Mouse (Mus musculus): Measurements from ENCODE around the gene Cyp17a1. TPM values are rescaled to one million over a fixed set of nuclear protein-coding genes. Genes with fewer than 3 reads are reported as not detected.
A peak's percentile ranks its signal among the peaks of the same experiment; 100 is the strongest.

Cyp17a1 gene
- polyA plus RNA-seq, 1 experiment from 2014 or later: not detected

DNA sequence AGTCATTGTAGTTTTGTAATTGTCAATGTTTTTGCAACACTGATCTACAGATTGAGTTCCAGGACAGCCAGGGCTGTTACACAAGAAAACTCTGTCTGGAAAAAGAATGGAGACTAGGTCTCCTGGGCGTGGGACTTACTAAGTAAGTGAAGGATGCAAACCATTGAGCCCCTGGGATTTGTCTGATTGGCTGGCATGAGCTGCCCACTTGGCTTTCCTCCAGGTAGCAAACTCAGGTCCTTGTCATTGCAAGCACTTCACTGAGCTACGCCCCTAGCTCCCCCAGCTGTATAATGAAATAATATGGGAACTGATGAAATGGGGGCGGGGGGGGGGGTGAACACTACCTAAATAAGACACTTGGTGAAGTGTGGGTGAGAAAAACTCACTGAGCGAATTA is 20.2 kb upstream of the Cyp17a1 start:
- no peak overlapping the region for H3K27ac ChIP-seq
- WGBS (ENCODE audit: missing documents): 95% methylated on average over 4 of the region's 4 CpGs
- no peak overlapping the region for H3K4me3 ChIP-seq (ENCODE audit: inconsistent target)
- H3K79me2 ChIP-seq (ENCODE audit: inconsistent target): peaks cover 5% of the 10 kb centered on the region; the same call in 1 of the 2 replicates
- H3K36me3 ChIP-seq (ENCODE audit: inconsistent target): no peaks in the 10 kb centered on the region

DNA sequence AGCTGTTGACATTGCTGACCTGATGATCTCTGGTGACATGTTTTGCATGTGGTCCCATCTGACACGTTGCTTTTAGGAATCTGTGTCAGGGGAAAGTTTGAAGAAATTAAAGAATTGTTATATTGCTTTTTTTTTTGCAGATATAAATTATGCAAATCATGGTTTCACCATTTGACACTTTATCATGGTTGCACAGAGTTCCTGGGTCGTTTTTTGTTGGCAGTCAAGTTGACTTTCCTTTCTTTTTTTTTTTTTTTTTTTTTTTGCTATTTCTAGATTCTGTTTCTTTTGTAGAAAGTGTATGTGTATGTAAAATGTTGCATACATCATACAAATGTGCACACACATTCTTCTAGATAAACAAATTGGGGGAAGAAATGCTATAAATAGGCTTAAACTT is 18.1 kb upstream of the Cyp17a1 start:
- H3K36me3 ChIP-seq (ENCODE audit: inconsistent target): no peaks in the 10 kb centered on the region
- no peak overlapping the region for H3K4me3 ChIP-seq (ENCODE audit: inconsistent target)
- 51% methylated on average over 2 of the region's 2 CpGs for WGBS (ENCODE audit: missing documents)
- H3K79me2 ChIP-seq (ENCODE audit: inconsistent target): peaks cover 5% of the 10 kb centered on the region; the same call in 1 of the 2 replicates
- no peak overlapping the region for H3K27ac ChIP-seq

DNA sequence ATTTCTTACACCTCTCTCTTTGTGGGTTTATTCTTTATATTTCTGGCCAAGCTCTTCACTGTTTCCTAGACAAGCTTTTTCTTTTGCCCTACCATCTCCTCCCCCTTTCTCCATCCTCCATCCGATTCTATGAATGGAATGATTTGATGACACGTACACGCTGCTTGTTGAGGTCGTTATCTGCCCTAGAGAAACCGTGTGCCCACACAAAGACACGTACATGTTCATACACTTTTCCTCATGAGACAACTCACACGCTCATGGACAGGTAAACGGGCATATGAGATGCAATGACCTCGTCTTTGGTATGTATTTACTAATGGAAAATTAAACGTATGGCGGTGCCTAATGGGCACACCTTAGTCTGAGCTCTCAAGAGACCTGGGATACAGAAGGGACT is 17.4 kb upstream of the Cyp17a1 start:
- peaks cover 5% of the 10 kb centered on the region; the same call in 1 of the 2 replicates for H3K79me2 ChIP-seq (ENCODE audit: inconsistent target)
- WGBS (ENCODE audit: missing documents): 83% methylated on average over 11 of the region's 11 CpGs

DNA sequence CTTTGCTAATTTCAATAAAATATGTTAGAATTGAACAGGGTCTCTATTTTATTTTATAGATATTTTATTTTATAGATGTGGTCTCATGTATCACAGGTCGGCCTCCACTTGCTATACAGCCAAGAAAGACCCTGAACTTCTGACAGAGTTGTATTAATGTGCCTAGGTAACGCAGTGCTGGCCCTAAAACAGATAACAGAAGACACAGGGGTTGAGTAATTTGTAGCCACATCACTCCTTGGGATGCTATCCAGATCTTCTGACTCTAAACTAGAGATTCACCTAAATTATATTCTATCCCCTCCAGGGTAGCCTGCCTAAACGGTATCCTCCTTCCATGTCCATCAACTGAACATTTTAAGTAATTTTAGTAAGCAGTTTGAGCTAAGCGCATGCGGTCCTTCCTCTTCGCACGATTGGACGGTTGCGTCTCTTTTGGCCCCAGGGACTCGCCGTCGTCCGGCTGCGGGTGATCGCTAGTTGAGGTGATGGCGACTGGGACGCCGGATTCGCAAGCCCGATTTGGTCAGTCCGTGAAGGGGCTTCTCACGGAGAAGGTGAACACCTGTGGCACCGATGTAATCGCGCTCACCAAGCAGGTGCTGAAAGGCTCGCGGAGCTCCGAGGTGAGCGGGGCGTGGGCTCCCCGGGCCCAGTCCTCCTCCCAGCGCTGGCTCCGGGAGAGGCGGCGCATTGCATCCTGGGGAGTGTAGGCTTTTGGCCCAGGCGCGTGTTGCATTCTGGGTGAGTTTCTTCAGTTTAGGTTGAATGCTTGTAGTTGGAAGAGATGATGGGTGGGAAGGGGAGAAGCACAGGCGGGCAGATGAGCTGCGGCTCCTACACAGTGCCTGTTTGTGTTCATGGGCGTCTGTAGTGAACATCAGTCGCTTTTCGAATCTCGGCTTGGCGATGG is 16.7 kb upstream of the Cyp17a1 start, which contains the start of gene Borcs7:
Borcs7 (plus strand) TSS at position 447 of the 913 bp plus-strand sequence.
- WGBS (ENCODE audit: missing documents): 8% methylated on average over 29 of the region's 44 CpGs
- Histone ChIP-seq H3K4me3 (ENCODE audit: inconsistent target) (peak within 1 kb of the TSS; percentile 42), H3K27ac (peak within 1 kb of the TSS; percentile 64)

More for the DNA sequence above, 17.4 kb upstream of the Cyp17a1 start:
- H3K27ac ChIP-seq: 0 out of 2 replicates have a peak overlapping the region, but pooled peaks have one; percentile 64
- H3K36me3 ChIP-seq (ENCODE audit: inconsistent target): no peaks in the 10 kb centered on the region
- H3K4me3 ChIP-seq (ENCODE audit: inconsistent target): peak overlapping the region; percentile 42

DNA sequence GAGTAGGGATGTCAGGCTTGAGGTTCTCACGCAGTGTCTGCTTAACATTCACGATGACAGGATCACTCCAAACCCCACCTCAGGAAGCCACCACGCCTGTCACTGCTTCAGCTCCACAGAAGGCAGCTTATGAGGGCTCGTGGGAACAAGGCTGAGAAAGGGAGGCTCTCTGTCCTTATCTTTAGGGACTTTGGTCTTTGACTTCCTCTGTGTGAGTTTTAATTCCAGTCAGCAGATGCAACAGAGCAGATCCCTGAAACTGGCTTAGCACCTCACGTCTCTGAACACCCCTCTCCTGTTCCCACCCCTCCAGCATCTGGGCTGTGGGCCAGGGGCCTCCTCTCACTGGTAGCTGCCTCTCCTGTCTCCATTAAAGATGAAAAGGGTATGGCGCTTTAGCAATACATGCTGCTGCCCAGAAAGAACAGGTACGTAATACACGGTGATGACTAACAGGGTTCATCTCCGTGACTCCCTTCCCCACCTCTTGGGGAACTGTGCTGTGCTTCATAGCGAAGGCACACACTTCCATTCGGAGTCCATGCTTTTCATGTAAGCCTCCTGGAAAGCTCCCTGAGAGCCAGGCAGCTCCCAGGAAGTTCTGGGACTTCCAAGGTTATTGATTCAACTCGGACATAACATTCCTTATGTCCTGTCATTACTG is 6.9 kb upstream of the Cyp17a1 start:
- H3K4me3 ChIP-seq (ENCODE audit: inconsistent target): no peak overlapping the region
- WGBS (ENCODE audit: missing documents): 60% methylated on average over 12 of the region's 12 CpGs
- no peak overlapping the region for H3K27ac ChIP-seq
- H3K79me2 ChIP-seq (ENCODE audit: inconsistent target): no peaks in the 10 kb centered on the region
- no peaks in the 10 kb centered on the region for H3K36me3 ChIP-seq (ENCODE audit: inconsistent target)

More for the DNA sequence above, 16.7 kb upstream of the Cyp17a1 start, which contains the start of gene Borcs7:
- no peaks in the 10 kb centered on the region for H3K36me3 ChIP-seq (ENCODE audit: inconsistent target)
- H3K79me2 ChIP-seq (ENCODE audit: inconsistent target): peaks cover 5% of the 10 kb centered on the region; the same call in 1 of the 2 replicates

DNA sequence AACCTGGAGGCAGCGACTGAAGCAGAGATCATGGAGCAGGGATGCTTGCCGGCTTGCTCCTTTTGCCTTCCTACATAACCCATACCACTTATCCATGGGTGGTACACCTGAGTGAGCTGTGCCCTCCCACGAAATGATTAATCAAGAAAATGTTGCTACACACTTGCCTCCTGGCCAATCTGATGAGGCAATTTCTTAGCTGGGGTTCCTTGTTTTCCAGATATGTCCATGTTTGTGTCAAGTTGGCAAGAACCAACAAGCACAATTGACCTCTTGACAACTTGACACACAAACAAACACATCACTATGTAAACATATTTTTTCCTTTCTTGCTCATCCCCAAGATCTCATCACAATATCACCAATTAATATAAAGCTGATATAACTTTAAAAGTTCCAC is 2.7 kb upstream of the Cyp17a1 start:
- WGBS (ENCODE audit: missing documents): 88% methylated on average over 3 of the region's 3 CpGs

DNA sequence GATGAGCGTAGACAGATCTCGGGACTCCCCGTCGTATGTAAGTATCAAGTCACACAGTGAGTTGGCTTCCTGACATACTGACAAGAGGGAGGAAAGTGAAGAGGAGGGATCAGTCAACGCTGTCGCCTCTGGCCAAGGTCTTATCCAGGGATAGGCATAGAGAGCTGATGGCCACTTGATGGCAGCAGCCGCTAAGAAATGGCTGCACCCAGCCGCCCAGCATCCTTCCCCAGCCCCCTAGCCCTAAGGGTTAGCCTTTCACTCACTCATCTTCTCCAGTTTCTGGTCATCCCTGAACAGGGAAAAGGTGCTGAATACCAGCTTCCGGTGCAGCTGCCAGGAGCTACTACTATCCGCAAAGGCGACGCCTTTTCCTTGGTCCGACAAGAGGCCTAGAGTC is 2.3 kb downstream of the Cyp17a1 start:
- H3K27ac ChIP-seq: no peak overlapping the region
- H3K79me2 ChIP-seq (ENCODE audit: inconsistent target): no peaks in the 10 kb centered on the region
- H3K4me3 ChIP-seq (ENCODE audit: inconsistent target): no peak overlapping the region
- 47% methylated on average over 13 of the region's 13 CpGs for WGBS (ENCODE audit: missing documents)
- no peaks in the 10 kb centered on the region for H3K36me3 ChIP-seq (ENCODE audit: inconsistent target)

More for the DNA sequence above, 2.7 kb upstream of the Cyp17a1 start:
- Histone ChIP-seq H3K4me3 (ENCODE audit: inconsistent target) (no peak overlapping the region), H3K36me3 (ENCODE audit: inconsistent target) (no peaks in the 10 kb centered on the region), H3K27ac (no peak overlapping the region), H3K79me2 (ENCODE audit: inconsistent target) (no peaks in the 10 kb centered on the region)

DNA sequence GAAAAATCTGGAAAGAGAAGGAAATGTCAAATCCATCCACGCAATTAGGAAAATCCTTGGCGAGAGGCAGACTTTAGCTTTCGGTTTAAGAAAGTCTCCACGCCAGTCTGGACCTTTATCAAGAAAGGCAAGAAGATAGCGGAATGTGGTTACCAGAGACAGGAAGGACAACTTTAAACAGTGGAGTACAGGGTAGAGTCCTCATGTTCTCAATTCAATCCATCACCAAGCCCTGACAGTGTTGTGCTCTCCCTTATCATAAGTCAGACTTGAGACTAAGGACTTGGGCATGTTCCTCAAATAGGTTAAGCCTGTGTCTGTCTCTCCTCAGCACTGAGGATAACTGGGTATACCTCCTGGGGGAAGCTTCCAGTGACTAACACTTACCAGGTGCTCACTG is 3.2 kb downstream of the Cyp17a1 start:
- no peaks in the 10 kb centered on the region for H3K36me3 ChIP-seq (ENCODE audit: inconsistent target)
- H3K79me2 ChIP-seq (ENCODE audit: inconsistent target): no peaks in the 10 kb centered on the region
- H3K4me3 ChIP-seq (ENCODE audit: inconsistent target): no peak overlapping the region
- no peak overlapping the region for H3K27ac ChIP-seq
- 69% methylated on average over 5 of the region's 5 CpGs for WGBS (ENCODE audit: missing documents)

DNA sequence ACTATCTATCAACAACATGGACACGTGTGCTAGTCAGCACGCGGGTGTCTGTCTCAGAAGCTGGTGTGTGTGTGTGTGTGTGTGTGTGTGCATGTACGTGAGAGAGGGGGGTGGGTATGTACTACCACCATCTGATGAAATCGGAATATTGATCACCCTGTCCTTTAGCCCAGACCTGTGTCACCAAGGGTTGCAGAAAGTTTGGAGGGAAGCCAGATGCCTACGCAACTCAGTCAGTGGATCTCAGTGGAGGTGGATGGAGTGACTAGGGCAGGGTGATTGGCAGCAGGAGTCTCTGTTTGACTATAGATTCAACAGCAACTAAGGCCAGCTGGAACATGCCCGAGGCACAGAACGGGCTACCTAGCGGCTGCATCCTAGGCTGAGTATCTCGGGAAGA is 4.7 kb downstream of the Cyp17a1 start:
- Histone ChIP-seq H3K79me2 (ENCODE audit: inconsistent target) (no peaks in the 10 kb centered on the region), H3K27ac (no peak overlapping the region), H3K36me3 (ENCODE audit: inconsistent target) (no peaks in the 10 kb centered on the region), H3K4me3 (ENCODE audit: inconsistent target) (no peak overlapping the region)
- WGBS (ENCODE audit: missing documents): 93% methylated on average over 10 of the region's 10 CpGs

DNA sequence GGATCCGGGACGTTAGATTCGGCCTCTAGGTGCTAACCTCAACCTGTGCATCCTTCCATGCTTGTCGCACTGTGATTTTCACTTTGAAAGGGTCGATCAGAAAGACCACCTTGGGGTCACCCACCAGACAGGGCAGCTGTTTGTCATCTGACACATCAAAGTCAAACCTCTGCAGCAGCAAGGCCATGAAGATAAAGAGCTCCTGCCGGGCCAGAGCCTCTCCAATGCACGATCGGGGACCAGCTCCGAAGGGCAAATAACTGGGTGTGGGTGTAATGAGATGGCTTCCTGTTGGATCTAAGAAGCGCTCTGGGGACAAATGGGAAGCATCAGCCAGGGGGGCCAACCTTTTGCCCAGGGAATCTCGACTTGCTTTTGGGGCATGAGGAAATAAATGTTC is 5.7 kb downstream of the Cyp17a1 start:
- Histone ChIP-seq H3K79me2 (ENCODE audit: inconsistent target) (no peaks in the 10 kb centered on the region), H3K27ac (no peak overlapping the region), H3K36me3 (ENCODE audit: inconsistent target) (no peaks in the 10 kb centered on the region), H3K4me3 (ENCODE audit: inconsistent target) (no peak overlapping the region)
- 81% methylated on average over 11 of the region's 11 CpGs for WGBS (ENCODE audit: missing documents)

DNA sequence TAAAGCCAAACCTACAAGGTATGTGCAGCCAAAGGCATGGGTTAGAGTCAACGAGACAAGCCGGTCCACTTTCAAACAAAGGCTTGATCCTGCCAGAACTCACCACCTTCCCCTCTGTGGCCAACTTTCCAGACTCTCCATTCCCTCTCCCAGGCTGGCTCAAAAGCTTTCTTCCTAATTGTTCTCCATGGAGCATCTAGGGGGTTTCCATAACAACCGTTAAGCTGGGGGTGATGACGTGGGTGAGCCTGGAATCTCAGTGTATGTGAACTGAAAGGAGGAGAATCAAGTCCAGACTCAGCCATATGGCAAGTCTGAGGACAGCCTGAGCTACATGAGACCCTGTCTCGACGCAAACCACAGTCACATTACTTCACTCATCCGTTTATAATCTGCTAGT is 7.5 kb downstream of the Cyp17a1 start:
- Histone ChIP-seq H3K79me2 (ENCODE audit: inconsistent target) (no peaks in the 10 kb centered on the region), H3K27ac (no peak overlapping the region), H3K36me3 (ENCODE audit: inconsistent target) (no peaks in the 10 kb centered on the region), H3K4me3 (ENCODE audit: inconsistent target) (no peak overlapping the region)
- 84% methylated on average over 7 of the region's 7 CpGs for WGBS (ENCODE audit: missing documents)

DNA sequence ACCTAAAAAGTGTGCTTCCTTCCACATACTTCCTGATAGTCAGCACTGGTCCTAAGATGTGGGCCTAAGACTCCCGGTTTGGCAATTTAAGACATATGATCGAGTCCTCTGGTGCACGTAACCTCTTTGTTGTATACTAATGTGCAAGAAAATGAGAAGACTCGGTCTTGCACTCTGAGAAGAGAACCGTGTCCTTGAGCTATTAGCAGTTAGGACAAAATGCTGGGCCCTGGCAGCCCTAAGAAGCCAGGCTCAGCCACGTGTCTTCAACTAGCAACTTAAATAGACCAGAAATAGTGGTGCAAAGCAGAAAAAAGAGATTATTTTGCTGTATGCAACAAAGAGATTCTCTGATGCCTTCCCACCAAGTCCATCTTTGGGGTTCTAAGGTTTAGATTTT is 10.2 kb downstream of the Cyp17a1 start:
- 82% methylated on average over 6 of the region's 6 CpGs for WGBS (ENCODE audit: missing documents)
- Histone ChIP-seq H3K79me2 (ENCODE audit: inconsistent target) (no peaks in the 10 kb centered on the region), H3K4me3 (ENCODE audit: inconsistent target) (no peak overlapping the region), H3K36me3 (ENCODE audit: inconsistent target) (no peaks in the 10 kb centered on the region), H3K27ac (no peak overlapping the region)

DNA sequence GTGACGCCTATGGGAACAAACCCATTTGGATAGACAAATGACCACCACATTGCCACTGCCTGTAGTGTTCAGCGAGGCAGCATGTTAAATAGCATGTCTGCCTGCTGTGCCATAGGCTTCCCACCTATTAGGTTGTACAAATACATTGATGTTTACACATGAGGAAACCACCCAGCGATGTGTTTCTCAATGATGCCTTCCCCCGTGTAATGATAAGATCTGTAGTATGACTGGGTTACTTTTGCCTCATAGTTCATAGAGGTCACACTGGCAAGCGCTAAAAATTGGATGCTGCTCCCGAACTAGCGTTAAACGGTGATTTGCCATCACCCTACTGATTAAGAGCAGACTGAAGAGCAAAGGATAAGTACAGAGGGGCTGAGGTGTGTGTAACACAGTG is 10.8 kb downstream of the Cyp17a1 start:
- Histone ChIP-seq H3K79me2 (ENCODE audit: inconsistent target) (no peaks in the 10 kb centered on the region), H3K36me3 (ENCODE audit: inconsistent target) (no peaks in the 10 kb centered on the region), H3K4me3 (ENCODE audit: inconsistent target) (no peak overlapping the region), H3K27ac (no peak overlapping the region)
- 69% methylated on average over 8 of the region's 8 CpGs for WGBS (ENCODE audit: missing documents)

DNA sequence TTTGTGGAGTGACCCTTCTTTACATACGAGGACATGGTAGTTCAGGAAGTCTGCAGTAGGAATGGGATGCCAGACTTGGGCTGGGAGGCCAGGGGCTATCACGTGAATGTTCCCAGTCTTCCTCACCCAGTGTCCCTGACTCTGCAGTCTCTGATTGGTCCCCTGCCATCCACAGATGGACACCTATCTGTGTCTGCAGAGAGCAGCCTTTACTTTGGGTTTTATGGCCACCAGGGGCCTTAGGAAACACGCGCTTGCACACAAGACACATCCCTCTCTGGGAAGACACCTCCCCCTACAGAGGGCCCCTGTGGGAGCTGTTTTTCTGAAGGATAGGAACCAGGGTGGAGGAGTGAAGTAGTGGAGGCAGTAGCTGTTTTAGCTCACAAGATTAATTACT is 11.5 kb downstream of the Cyp17a1 start:
- Histone ChIP-seq H3K79me2 (ENCODE audit: inconsistent target) (no peaks in the 10 kb centered on the region), H3K4me3 (ENCODE audit: inconsistent target) (no peak overlapping the region), H3K27ac (no peak overlapping the region), H3K36me3 (ENCODE audit: inconsistent target) (peaks cover 3% of the 10 kb centered on the region; the same call in 1 of the 2 replicates)
- WGBS (ENCODE audit: missing documents): 67% methylated on average over 4 of the region's 4 CpGs

DNA sequence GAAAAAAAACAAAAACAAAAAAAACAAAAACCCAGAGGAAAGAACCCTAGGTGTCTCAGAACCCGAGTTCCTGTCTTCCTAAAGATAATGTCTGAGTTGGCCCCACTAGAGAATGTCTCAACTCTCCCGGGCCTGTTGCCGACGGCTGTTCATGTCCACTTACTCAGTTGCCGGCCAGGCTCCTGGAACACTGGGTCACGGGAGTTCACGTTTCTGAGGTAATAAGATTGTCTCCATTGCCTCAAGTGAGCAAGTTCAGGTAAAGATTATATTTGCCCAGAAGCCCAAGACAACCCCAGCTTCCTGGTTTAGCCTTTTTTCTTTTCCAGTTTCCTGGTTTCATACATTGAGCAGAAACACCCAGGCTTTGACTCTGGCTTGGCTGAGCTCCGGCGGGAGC is 14.1 kb downstream of the Cyp17a1 start:
- peaks cover 26% of the 10 kb centered on the region for H3K36me3 ChIP-seq (ENCODE audit: inconsistent target)
- no peaks in the 10 kb centered on the region for H3K79me2 ChIP-seq (ENCODE audit: inconsistent target)
- no peak overlapping the region for H3K4me3 ChIP-seq (ENCODE audit: inconsistent target)
- no peak overlapping the region for H3K27ac ChIP-seq
- 81% methylated on average over 8 of the region's 9 CpGs for WGBS (ENCODE audit: missing documents)
